Mouse (Mus musculus): ENCODE data around the gene Rps23.

The Rps23 gene

GRCm38 (mm10) chr13:90935852-90936251 is 13.1 kb downstream of the Rps23 start:
- no peak for DNase-seq

GRCm38 (mm10) chr13:90939192-90939591 is 16.4 kb downstream of the Rps23 start:
- DNase-seq = no peak

- DNase-seq = no peak
Measured at GRCm38 (mm10) chr13:90939600-90939999, 16.8 kb downstream of the Rps23 start.

- no peak for DNase-seq
Measured at GRCm38 (mm10) chr13:90958894-90959293, 36.1 kb downstream of the Rps23 start.

GRCm38 (mm10) chr13:90960591-90960990 is 37.8 kb downstream of the Rps23 start:
- no peak for DNase-seq

GRCm38 (mm10) chr13:90962836-90963760 is 40.3 kb downstream of the Rps23 start:
- peak; percentile 19 for DNase-seq

GRCm38 (mm10) chr13:90964511-90964910 is 41.8 kb downstream of the Rps23 start:
- DNase-seq = peak; percentile 25

- peak; percentile 21 for DNase-seq
Measured at GRCm38 (mm10) chr13:90965996-90966395, 43.2 kb downstream of the Rps23 start.

GRCm38 (mm10) chr13:90967422-90967821 is 44.7 kb downstream of the Rps23 start:
- peak; percentile 91 for DNase-seq

GRCm38 (mm10) chr13:90968940-90969339 is 46.2 kb downstream of the Rps23 start:
- DNase-seq = no peak

GRCm38 (mm10) chr13:90970259-90971017 is 47.7 kb downstream of the Rps23 start:
- no peak for DNase-seq

- DNase-seq = no peak
Measured at GRCm38 (mm10) chr13:90973409-90973808, 50.7 kb downstream of the Rps23 start.
